Mouse (Mus musculus) embryo, embryonic 10 days (tissue): ENCODE data around the gene Il27ra.
"Not testable (repeated sequence)": the region's sequence is repeated elsewhere in the genome, so short reads cannot be mapped to it uniquely, and the experiment has no call there.

ENCODE experiments used
- DNase-seq: peaks from one replicate; pipeline ENCODE4 v3.0.0-alpha.2; 2015; ENCODE audit warnings: low spot score

Il27ra gene

GRCm38 (mm10) chr8:83995973-83996372 is 46.4 kb downstream of the Il27ra start:
- DNase-seq = peak; percentile 8

- DNase-seq = no peak
Observed at GRCm38 (mm10) chr8:83994030-83994429, 48.4 kb downstream of the Il27ra start.

GRCm38 (mm10) chr8:83992488-83992887 is 49.9 kb downstream of the Il27ra start:
- DNase-seq = no peak

- DNase-seq = no peak
Observed at GRCm38 (mm10) chr8:83990170-83990569, 52.2 kb downstream of the Il27ra start.

- DNase-seq = no peak
Observed at GRCm38 (mm10) chr8:83989243-83989642, 53.1 kb downstream of the Il27ra start.

- DNase-seq = not testable (repeated sequence)
Observed at GRCm38 (mm10) chr8:83983222-83983621, 59.2 kb downstream of the Il27ra start.

- DNase-seq = no peak
Observed at GRCm38 (mm10) chr8:83982449-83982848, 59.9 kb downstream of the Il27ra start.

GRCm38 (mm10) chr8:83981533-83981932 is 60.9 kb downstream of the Il27ra start:
- no peak for DNase-seq

- DNase-seq = no peak
Observed at GRCm38 (mm10) chr8:83980845-83981244, 61.5 kb downstream of the Il27ra start.
